Mouse (Mus musculus): ENCODE data around the gene Nmnat2. TPM values are rescaled to one million over a fixed set of nuclear protein-coding genes. Genes with fewer than 3 reads are reported as not detected.
"Not testable (repeated sequence)": the region's sequence is repeated elsewhere in the genome, so short reads cannot be mapped to it uniquely, and the experiment has no call there.

Gene Nmnat2
- polyA plus RNA-seq, 1 experiment: 3.2 TPM

DNA sequence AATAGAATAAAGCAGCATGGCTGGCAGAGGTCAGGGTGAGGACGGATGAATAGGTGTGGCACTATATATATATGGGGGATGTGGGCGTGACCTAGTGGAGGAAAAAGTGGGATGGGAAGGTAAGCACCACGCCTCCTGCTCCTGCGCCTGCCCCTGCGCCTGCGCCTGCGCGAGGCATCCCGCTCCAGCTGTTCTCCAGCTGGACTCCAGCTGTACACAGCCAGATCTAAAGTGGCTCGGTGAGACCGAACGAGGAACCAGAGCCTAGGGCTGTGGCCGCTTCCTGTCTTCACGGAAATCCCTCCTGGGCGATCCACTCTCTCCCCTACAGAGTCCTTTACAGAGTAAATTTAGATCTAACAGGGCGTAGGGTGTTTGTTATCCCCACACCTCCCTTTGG is 116.8 kb downstream of the Nmnat2 start:
- Histone ChIP-seq H3K4me1 (ENCODE audit: control insufficient read depth, insufficient read depth, low read length) (peaks cover 2% of the 10 kb centered on the region; the same call in 1 of the 2 replicates), H3K27ac (ENCODE audit: control insufficient read depth, insufficient read depth, low read depth, low read length) (no peak overlapping the region), H3K27me3 (ENCODE audit: control insufficient read depth, insufficient read depth, low read length) (no peaks in the 10 kb centered on the region), H3K36me3 (ENCODE audit: control insufficient read depth, insufficient read depth, low read length) (no peaks in the 10 kb centered on the region), H3K4me3 (ENCODE audit: control insufficient read depth, low read depth, low read length) (no peak overlapping the region)
- no peak for TF ChIP-seq POLR2A (IDR thresholded peaks at IDR 0.05; ENCODE audit: control insufficient read depth, low read depth, low read length)
- no peak for TF ChIP-seq CTCF (IDR thresholded peaks at IDR 0.05; ENCODE audit: control insufficient read depth, insufficient read depth, insufficient replicate concordance, low read depth, low read length)

DNA sequence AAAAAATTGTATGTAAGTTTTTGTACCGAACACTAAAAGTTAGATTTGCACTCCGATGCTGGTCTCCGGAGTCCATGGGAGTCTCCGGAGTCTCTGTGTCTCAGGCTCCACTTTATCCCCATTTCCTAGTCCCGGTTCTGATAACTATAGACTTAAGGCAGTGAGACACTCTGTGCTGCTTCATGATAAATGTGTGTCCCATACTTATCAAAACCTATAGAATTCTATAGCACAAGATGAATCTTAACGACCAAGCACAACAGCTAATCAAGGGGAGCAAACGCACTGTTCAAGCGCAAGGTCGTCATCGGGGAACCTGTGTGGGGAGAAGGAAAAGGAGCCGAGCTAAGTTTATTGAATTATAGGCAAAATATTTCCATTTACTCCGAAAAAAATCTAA is 117.2 kb downstream of the Nmnat2 start:
- peaks cover 2% of the 10 kb centered on the region; the same call in 1 of the 2 replicates for H3K4me1 ChIP-seq (ENCODE audit: control insufficient read depth, insufficient read depth, low read length)
- no peak overlapping the region for H3K4me3 ChIP-seq (ENCODE audit: control insufficient read depth, low read depth, low read length)
- no peaks in the 10 kb centered on the region for H3K27me3 ChIP-seq (ENCODE audit: control insufficient read depth, insufficient read depth, low read length)
- H3K27ac ChIP-seq (ENCODE audit: control insufficient read depth, insufficient read depth, low read depth, low read length): no peak overlapping the region
- no peak for TF ChIP-seq CTCF (IDR thresholded peaks at IDR 0.05; ENCODE audit: control insufficient read depth, insufficient read depth, insufficient replicate concordance, low read depth, low read length)
- no peak for TF ChIP-seq POLR2A (IDR thresholded peaks at IDR 0.05; ENCODE audit: control insufficient read depth, low read depth, low read length)
- H3K36me3 ChIP-seq (ENCODE audit: control insufficient read depth, insufficient read depth, low read length): no peaks in the 10 kb centered on the region

DNA sequence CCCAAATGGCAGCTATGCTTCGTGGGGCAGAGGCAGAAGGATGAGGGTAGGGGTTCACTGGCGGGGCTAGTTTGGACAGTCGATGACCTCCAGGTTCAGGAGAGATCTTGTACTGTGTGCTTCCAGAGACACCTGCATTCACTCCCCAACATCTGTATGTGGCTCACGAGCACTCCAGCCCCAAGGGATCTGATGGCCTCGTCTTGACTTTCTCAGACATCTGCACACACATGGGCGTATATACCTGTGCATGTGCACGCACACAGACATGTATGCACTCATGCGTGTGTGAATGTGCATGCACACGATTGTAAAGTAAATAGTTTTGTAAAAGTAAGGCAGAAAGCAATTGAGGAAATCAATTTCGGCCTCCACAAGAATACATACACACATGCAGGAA is 117.9 kb downstream of the Nmnat2 start:
- no peaks in the 10 kb centered on the region for H3K27me3 ChIP-seq (ENCODE audit: control insufficient read depth, insufficient read depth, low read length)
- H3K4me3 ChIP-seq (ENCODE audit: control insufficient read depth, low read depth, low read length): no peak overlapping the region
- peaks cover 2% of the 10 kb centered on the region; the same call in 1 of the 2 replicates for H3K4me1 ChIP-seq (ENCODE audit: control insufficient read depth, insufficient read depth, low read length)
- no peaks in the 10 kb centered on the region for H3K36me3 ChIP-seq (ENCODE audit: control insufficient read depth, insufficient read depth, low read length)
- TF ChIP-seq POLR2A (IDR thresholded peaks at IDR 0.05; ENCODE audit: control insufficient read depth, low read depth, low read length): no peak
- TF ChIP-seq CTCF (IDR thresholded peaks at IDR 0.05; ENCODE audit: control insufficient read depth, insufficient read depth, insufficient replicate concordance, low read depth, low read length): no peak
- no peak overlapping the region for H3K27ac ChIP-seq (ENCODE audit: control insufficient read depth, insufficient read depth, low read depth, low read length)

DNA sequence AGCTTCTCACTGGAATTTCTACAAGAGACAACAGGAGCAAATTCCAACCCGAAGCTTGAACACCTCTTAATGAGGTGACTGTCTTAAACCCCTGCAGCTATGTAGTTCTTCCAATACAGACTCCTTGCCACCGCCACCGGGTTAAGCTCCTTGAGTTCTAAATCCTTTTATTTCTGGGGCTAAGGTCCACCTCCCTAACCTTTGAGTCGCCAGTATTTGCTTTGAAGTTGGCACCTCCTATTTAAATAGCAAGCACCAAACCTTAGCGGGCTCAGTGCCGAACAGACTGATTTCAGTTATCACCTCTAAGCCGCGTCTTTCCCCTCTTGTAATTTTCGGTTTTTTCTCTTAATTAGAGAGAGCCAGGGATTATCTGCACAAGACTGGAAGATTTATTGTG is 118.6 kb downstream of the Nmnat2 start:
- H3K4me1 ChIP-seq (ENCODE audit: control insufficient read depth, insufficient read depth, low read length): peaks cover 2% of the 10 kb centered on the region; the same call in 1 of the 2 replicates
- H3K4me3 ChIP-seq (ENCODE audit: control insufficient read depth, low read depth, low read length): no peak overlapping the region

DNA sequence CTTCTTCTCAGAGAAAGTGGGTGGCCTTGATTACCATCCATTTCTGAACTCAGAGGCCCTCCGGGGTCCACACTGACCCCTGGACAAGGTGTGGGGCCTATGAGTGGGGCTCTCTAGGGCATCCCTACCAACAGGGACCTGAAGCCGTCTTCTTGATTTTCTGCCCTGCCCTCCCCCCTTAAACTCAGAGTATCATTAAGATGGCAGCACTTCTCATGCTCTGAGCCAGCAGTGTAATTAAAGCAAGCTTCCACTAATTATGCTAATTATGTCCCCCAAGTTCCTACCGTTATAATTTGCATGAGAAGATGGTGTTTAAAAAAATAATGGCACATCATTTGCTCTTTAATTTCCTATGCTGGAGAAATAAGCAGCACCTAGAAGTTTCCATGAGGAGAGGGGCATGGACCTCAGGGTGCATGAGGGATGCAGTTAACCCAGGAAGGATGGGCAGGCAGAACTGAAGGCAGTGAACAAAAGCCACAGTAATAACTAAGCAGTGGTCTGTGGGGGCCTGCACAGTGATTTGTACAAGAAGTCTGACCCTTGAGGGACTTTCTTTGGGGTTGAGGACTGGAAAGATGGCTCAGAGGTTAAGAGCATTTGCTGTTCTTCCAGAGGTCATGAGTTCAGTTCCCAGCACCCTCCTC is 120.4 kb downstream of the Nmnat2 start:
- Histone ChIP-seq H3K36me3 (ENCODE audit: control insufficient read depth, insufficient read depth, low read length) (no peaks in the 10 kb centered on the region), H3K27me3 (ENCODE audit: control insufficient read depth, insufficient read depth, low read length) (no peaks in the 10 kb centered on the region), H3K4me3 (ENCODE audit: control insufficient read depth, low read depth, low read length) (no peak overlapping the region), H3K27ac (ENCODE audit: control insufficient read depth, insufficient read depth, low read depth, low read length) (no peak overlapping the region), H3K4me1 (ENCODE audit: control insufficient read depth, insufficient read depth, low read length) (peaks cover 2% of the 10 kb centered on the region; the same call in 1 of the 2 replicates)
- no peak for TF ChIP-seq CTCF (IDR thresholded peaks at IDR 0.05; ENCODE audit: control insufficient read depth, insufficient read depth, insufficient replicate concordance, low read depth, low read length)
- TF ChIP-seq POLR2A (IDR thresholded peaks at IDR 0.05; ENCODE audit: control insufficient read depth, low read depth, low read length): no peak

More for the DNA sequence above, 118.6 kb downstream of the Nmnat2 start:
- no peak for TF ChIP-seq POLR2A (IDR thresholded peaks at IDR 0.05; ENCODE audit: control insufficient read depth, low read depth, low read length)
- TF ChIP-seq CTCF (IDR thresholded peaks at IDR 0.05; ENCODE audit: control insufficient read depth, insufficient read depth, insufficient replicate concordance, low read depth, low read length): no peak
- Histone ChIP-seq H3K27me3 (ENCODE audit: control insufficient read depth, insufficient read depth, low read length) (no peaks in the 10 kb centered on the region), H3K27ac (ENCODE audit: control insufficient read depth, insufficient read depth, low read depth, low read length) (no peak overlapping the region), H3K36me3 (ENCODE audit: control insufficient read depth, insufficient read depth, low read length) (no peaks in the 10 kb centered on the region)

DNA sequence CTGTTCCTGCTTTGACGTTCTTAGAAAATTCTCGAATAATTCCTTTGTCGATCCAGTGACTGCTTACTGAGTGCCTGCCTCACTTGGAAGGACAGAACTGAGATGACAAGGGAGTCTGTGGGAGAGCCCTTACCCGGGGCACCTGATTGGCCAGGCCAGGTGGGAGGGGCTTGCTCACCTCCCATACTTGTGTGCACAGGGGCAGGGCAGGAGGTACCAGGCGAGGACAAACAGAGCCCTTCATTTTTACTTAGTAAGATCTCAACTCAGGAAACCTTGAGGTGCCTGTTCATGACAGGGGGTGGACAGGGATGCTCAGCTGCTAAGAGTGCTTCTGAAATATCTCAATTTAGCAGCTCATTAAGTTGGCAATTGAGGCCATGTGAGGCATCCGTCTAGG is 121.2 kb downstream of the Nmnat2 start:
- no peak for TF ChIP-seq POLR2A (IDR thresholded peaks at IDR 0.05; ENCODE audit: control insufficient read depth, low read depth, low read length)
- TF ChIP-seq CTCF (IDR thresholded peaks at IDR 0.05; ENCODE audit: control insufficient read depth, insufficient read depth, insufficient replicate concordance, low read depth, low read length): no peak
- Histone ChIP-seq H3K4me3 (ENCODE audit: control insufficient read depth, low read depth, low read length) (no peak overlapping the region), H3K36me3 (ENCODE audit: control insufficient read depth, insufficient read depth, low read length) (no peaks in the 10 kb centered on the region), H3K27me3 (ENCODE audit: control insufficient read depth, insufficient read depth, low read length) (no peaks in the 10 kb centered on the region), H3K27ac (ENCODE audit: control insufficient read depth, insufficient read depth, low read depth, low read length) (no peak overlapping the region), H3K4me1 (ENCODE audit: control insufficient read depth, insufficient read depth, low read length) (peaks cover 2% of the 10 kb centered on the region; the same call in 1 of the 2 replicates)

DNA sequence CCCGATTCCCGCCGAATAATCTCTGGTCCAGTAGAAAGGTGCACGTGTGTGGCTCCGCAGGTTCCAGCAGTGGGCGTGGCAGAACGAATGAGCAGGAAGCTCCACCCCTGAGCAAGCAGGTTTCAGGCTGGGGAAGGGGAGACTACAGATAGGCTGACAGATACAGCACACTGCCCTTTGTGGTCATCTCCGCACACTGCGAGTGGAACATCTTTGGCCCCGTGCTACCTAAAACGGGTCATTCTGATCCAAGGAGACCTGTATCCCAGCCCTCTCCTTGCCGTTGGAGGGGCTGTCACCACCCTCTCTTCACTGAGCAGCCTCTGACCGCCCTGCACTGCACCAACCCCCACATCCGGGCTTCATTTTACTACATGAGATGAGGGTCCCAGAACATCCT is 128.4 kb downstream of the Nmnat2 start:
- not testable (repeated sequence) for H3K4me1 ChIP-seq (ENCODE audit: control insufficient read depth, insufficient read depth, low read length); H3K27me3 ChIP-seq (ENCODE audit: control insufficient read depth, insufficient read depth, low read length); H3K36me3 ChIP-seq (ENCODE audit: control insufficient read depth, insufficient read depth, low read length); H3K4me3 ChIP-seq (ENCODE audit: control insufficient read depth, low read depth, low read length); H3K27ac ChIP-seq (ENCODE audit: control insufficient read depth, insufficient read depth, low read depth, low read length)

DNA sequence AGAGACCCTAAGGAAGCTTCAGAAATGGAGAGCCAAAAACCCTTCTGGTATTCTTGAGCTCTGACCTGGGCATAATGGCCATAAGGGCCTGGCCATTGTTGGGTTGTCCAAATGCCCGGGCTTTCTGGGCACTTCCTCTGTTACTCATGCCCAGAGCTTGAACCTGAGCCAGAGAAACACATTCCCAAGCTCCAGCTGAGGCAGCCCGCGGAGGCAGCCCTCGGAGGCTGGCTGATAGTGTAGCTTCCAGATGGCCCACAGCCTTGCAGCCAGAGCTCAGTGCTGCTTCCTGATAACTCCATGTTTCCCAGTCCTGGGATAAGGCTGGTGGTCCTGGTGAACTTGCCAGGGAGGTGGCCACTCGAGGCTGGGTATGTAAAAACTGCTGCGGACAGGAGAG is 129.4 kb downstream of the Nmnat2 start:
- TF ChIP-seq POLR2A (IDR thresholded peaks at IDR 0.05; ENCODE audit: control insufficient read depth, low read depth, low read length) (no peak), CTCF (IDR thresholded peaks at IDR 0.05; ENCODE audit: control insufficient read depth, insufficient read depth, insufficient replicate concordance, low read depth, low read length) (no peak)
- no peak overlapping the region for H3K27ac ChIP-seq (ENCODE audit: control insufficient read depth, insufficient read depth, low read depth, low read length)
- H3K4me3 ChIP-seq (ENCODE audit: control insufficient read depth, low read depth, low read length): no peak overlapping the region
- no peaks in the 10 kb centered on the region for H3K27me3 ChIP-seq (ENCODE audit: control insufficient read depth, insufficient read depth, low read length)
- no peaks in the 10 kb centered on the region for H3K4me1 ChIP-seq (ENCODE audit: control insufficient read depth, insufficient read depth, low read length)
- no peaks in the 10 kb centered on the region for H3K36me3 ChIP-seq (ENCODE audit: control insufficient read depth, insufficient read depth, low read length)

Measured in testis, adult 2 months (tissue).